Mouse (Mus musculus) limb, embryonic 12.5 days (tissue): ENCODE data around the gene Hacd2. TPM values are rescaled to one million over a fixed set of nuclear protein-coding genes. Genes with fewer than 3 reads are reported as not detected.

Source experiments
- ATAC-seq: fragments of 200-750 bp; cut with Nextera tagmentation; 2 replicates; pipeline ENCODE4 v1.8.0; 2017; ENCODE audit warnings: low read depth, moderate TSS enrichment; ENCODE audit not compliant: insufficient number of reproducible peaks, insufficient read depth, low FRiP score, low TSS enrichment
- H3K27ac ChIP-seq: fragments of 300-500 bp; sonication (generic); 2 replicates; pipeline ENCODE4 v1.5.1; 2016; ENCODE audit warnings: mild to moderate bottlenecking, moderate library complexity
- H3K27me3 ChIP-seq: fragments of 300-500 bp; sonication (generic); 2 replicates; pipeline ENCODE4 v1.6.1; 2016; ENCODE audit warnings: mild to moderate bottlenecking, moderate library complexity
- H3K36me3 ChIP-seq: fragments of 300-500 bp; sonication (generic); 2 replicates; pipeline ENCODE4 v1.6.1; 2016; ENCODE audit warnings: mild to moderate bottlenecking, moderate library complexity
- H3K4me1 ChIP-seq: fragments of 300-500 bp; sonication (generic); replicated peaks from 2 replicates; pipeline ENCODE4 v1.6.1; 2016
- H3K4me2 ChIP-seq: fragments of 300-500 bp; sonication (generic); 2 replicates; pipeline ENCODE4 v1.6.1; 2016; ENCODE audit warnings: mild to moderate bottlenecking, moderate library complexity
- H3K4me3 ChIP-seq: fragments of 300-500 bp; sonication (generic); replicated peaks from 2 replicates; pipeline ENCODE4 v1.5.1; 2016; ENCODE audit warnings: mild to moderate bottlenecking
- H3K9ac ChIP-seq: fragments of 300-500 bp; sonication (generic); replicated peaks from 2 replicates; pipeline ENCODE4 v1.6.1; 2016; ENCODE audit warnings: mild to moderate bottlenecking, moderate library complexity
- H3K9me3 ChIP-seq: fragments of 300-500 bp; sonication (generic); 2 replicates; pipeline ENCODE4 v1.6.1; 2016; ENCODE audit warnings: mild to moderate bottlenecking, moderate library complexity
- WGBS: fragments of 180-500 bp; shearing (Covaris S2); methylation state at CpG from one replicate; pipeline ENCODE4 v1.1.7; 2016; 5-methylcytosine and 5-hydroxymethylcytosine counted together
- polyA plus RNA-seq: library from polyadenylated mRNA; unstranded; fragments of >200 nt; fragmentation: Nextera tagmentation; extraction: Ambion mirVana; gene quantifications from 2 replicates; pipeline ENCODE4 v1.2.1, GENCODE M21; 2016

Hacd2 gene
- polyA plus RNA-seq, 1 experiment from 2014 or later: 57.9 TPM

- Histone ChIP-seq H3K27ac (no peak overlapping the region), H3K4me2 (no peak overlapping the region), H3K4me1 (no peaks in the 10 kb centered on the region; the same call in 1 of the 2 replicates), H3K36me3 (peaks cover 8% of the 10 kb centered on the region; the same call in 1 of the 2 replicates), H3K9me3 (no peaks in the 10 kb centered on the region), H3K9ac (no peak overlapping the region), H3K27me3 (no peaks in the 10 kb centered on the region), H3K4me3 (no peak overlapping the region)
- WGBS: 72% methylated on average over 1 of the region's 1 CpGs
- no peak for ATAC-seq
Measured at GRCm38 (mm10) chr16:35055194-35055506, 32.9 kb downstream of the Hacd2 start.

- Histone ChIP-seq H3K9ac (no peak overlapping the region), H3K4me1 (no peaks in the 10 kb centered on the region; the same call in 1 of the 2 replicates), H3K9me3 (no peaks in the 10 kb centered on the region), H3K36me3 (peaks cover 3% of the 10 kb centered on the region; the same call in 1 of the 2 replicates), H3K27me3 (no peaks in the 10 kb centered on the region), H3K4me2 (no peak overlapping the region), H3K27ac (no peak overlapping the region), H3K4me3 (no peak overlapping the region)
- ATAC-seq: no peak
- WGBS: 94% methylated on average over 1 of the region's 1 CpGs
Measured at GRCm38 (mm10) chr16:35055861-35056260, 33.6 kb downstream of the Hacd2 start.

GRCm38 (mm10) chr16:35056306-35056705 lies 34.1 kb downstream of the Hacd2 start:
- H3K4me1 ChIP-seq: no peaks in the 10 kb centered on the region; the same call in 1 of the 2 replicates
- no peak overlapping the region for H3K9ac ChIP-seq
- H3K4me3 ChIP-seq: no peak overlapping the region
- WGBS: 28% methylated on average over 5 of the region's 5 CpGs
- H3K4me2 ChIP-seq: no peak overlapping the region
- ATAC-seq: no peak
- no peaks in the 10 kb centered on the region for H3K9me3 ChIP-seq
- no peaks in the 10 kb centered on the region for H3K27me3 ChIP-seq
- H3K36me3 ChIP-seq: no peaks in the 10 kb centered on the region
- no peak overlapping the region for H3K27ac ChIP-seq

- Histone ChIP-seq H3K4me2 (no peak overlapping the region), H3K4me1 (no peaks in the 10 kb centered on the region; the same call in 1 of the 2 replicates), H3K9me3 (no peaks in the 10 kb centered on the region), H3K4me3 (no peak overlapping the region), H3K36me3 (no peaks in the 10 kb centered on the region), H3K27me3 (no peaks in the 10 kb centered on the region), H3K9ac (no peak overlapping the region), H3K27ac (no peak overlapping the region)
- no peak for ATAC-seq
- WGBS: 90% methylated on average over 3 of the region's 3 CpGs
Measured at GRCm38 (mm10) chr16:35056786-35057185, 34.6 kb downstream of the Hacd2 start.

GRCm38 (mm10) chr16:35061017-35061416 lies 38.8 kb downstream of the Hacd2 start:
- 59% methylated on average over 2 of the region's 2 CpGs for WGBS
- no peak overlapping the region for H3K4me3 ChIP-seq
- no peak overlapping the region for H3K4me2 ChIP-seq
- peaks cover 7% of the 10 kb centered on the region; the same call in 1 of the 2 replicates for H3K36me3 ChIP-seq
- H3K4me1 ChIP-seq: peaks cover 5% of the 10 kb centered on the region
- no peak overlapping the region for H3K9ac ChIP-seq
- ATAC-seq: no peak
- no peaks in the 10 kb centered on the region for H3K9me3 ChIP-seq
- no peak overlapping the region for H3K27ac ChIP-seq
- 0 out of 2 replicates have a peak, but pooled peaks cover 2% of the 10 kb centered on the region for H3K27me3 ChIP-seq

- no peak overlapping the region for H3K4me2 ChIP-seq
- no peaks in the 10 kb centered on the region for H3K9me3 ChIP-seq
- no peak overlapping the region for H3K9ac ChIP-seq
- H3K27ac ChIP-seq: no peak overlapping the region
- peaks cover 7% of the 10 kb centered on the region; the same call in 1 of the 2 replicates for H3K36me3 ChIP-seq
- no peak for ATAC-seq
- H3K27me3 ChIP-seq: 0 out of 2 replicates have a peak, but pooled peaks cover 2% of the 10 kb centered on the region
- peaks cover 17% of the 10 kb centered on the region for H3K4me1 ChIP-seq
- H3K4me3 ChIP-seq: no peak overlapping the region
- 75% methylated on average over 6 of the region's 6 CpGs for WGBS
Measured at GRCm38 (mm10) chr16:35065724-35066123, 43.5 kb downstream of the Hacd2 start.

GRCm38 (mm10) chr16:35067095-35067494 lies 44.9 kb downstream of the Hacd2 start:
- H3K4me2 ChIP-seq: no peak overlapping the region
- H3K9me3 ChIP-seq: no peaks in the 10 kb centered on the region
- H3K27me3 ChIP-seq: 0 out of 2 replicates have a peak, but pooled peaks cover 2% of the 10 kb centered on the region
- ATAC-seq: 0 out of 2 replicates have a peak, but pooled peaks have one; percentile 42
- no peak overlapping the region for H3K4me3 ChIP-seq
- H3K9ac ChIP-seq: no peak overlapping the region
- 30% methylated on average over 8 of the region's 8 CpGs for WGBS
- no peak overlapping the region for H3K27ac ChIP-seq
- H3K4me1 ChIP-seq: peaks cover 17% of the 10 kb centered on the region
- H3K36me3 ChIP-seq: peaks cover 7% of the 10 kb centered on the region; the same call in 1 of the 2 replicates

- Histone ChIP-seq H3K27me3 (0 out of 2 replicates have a peak, but pooled peaks cover 2% of the 10 kb centered on the region), H3K9me3 (no peaks in the 10 kb centered on the region), H3K4me3 (no peak overlapping the region), H3K9ac (no peak overlapping the region), H3K27ac (no peak overlapping the region), H3K4me1 (peaks cover 17% of the 10 kb centered on the region), H3K36me3 (peaks cover 4% of the 10 kb centered on the region; the same call in 1 of the 2 replicates), H3K4me2 (no peak overlapping the region)
- ATAC-seq: no peak
- WGBS: 84% methylated on average over 3 of the region's 3 CpGs
Measured at GRCm38 (mm10) chr16:35067631-35068030, 45.4 kb downstream of the Hacd2 start.

GRCm38 (mm10) chr16:35068886-35069285 lies 46.7 kb downstream of the Hacd2 start:
- H3K4me2 ChIP-seq: no peak overlapping the region
- 0 out of 2 replicates have a peak, but pooled peaks cover 2% of the 10 kb centered on the region for H3K27me3 ChIP-seq
- H3K36me3 ChIP-seq: peaks cover 4% of the 10 kb centered on the region; the same call in 1 of the 2 replicates
- H3K9ac ChIP-seq: no peak overlapping the region
- peaks cover 17% of the 10 kb centered on the region for H3K4me1 ChIP-seq
- H3K4me3 ChIP-seq: no peak overlapping the region
- no peaks in the 10 kb centered on the region for H3K9me3 ChIP-seq
- H3K27ac ChIP-seq: no peak overlapping the region
- no peak for ATAC-seq
- 90% methylated on average over 4 of the region's 4 CpGs for WGBS

- ATAC-seq: no peak
- Histone ChIP-seq H3K36me3 (peaks cover 17% of the 10 kb centered on the region), H3K4me3 (no peak overlapping the region), H3K27me3 (no peaks in the 10 kb centered on the region), H3K9ac (no peak overlapping the region), H3K9me3 (no peaks in the 10 kb centered on the region), H3K4me2 (no peak overlapping the region), H3K4me1 (no peaks in the 10 kb centered on the region), H3K27ac (no peak overlapping the region)
Measured at GRCm38 (mm10) chr16:35074436-35074835, 52.2 kb downstream of the Hacd2 start.

- Histone ChIP-seq H3K4me2 (no peak overlapping the region), H3K4me3 (no peak overlapping the region), H3K9ac (no peak overlapping the region), H3K27ac (no peak overlapping the region), H3K27me3 (no peaks in the 10 kb centered on the region), H3K4me1 (no peaks in the 10 kb centered on the region), H3K36me3 (peaks cover 17% of the 10 kb centered on the region), H3K9me3 (no peaks in the 10 kb centered on the region)
- ATAC-seq: no peak
- WGBS: 90% methylated on average over 3 of the region's 3 CpGs
Measured at GRCm38 (mm10) chr16:35075643-35076042, 53.4 kb downstream of the Hacd2 start.

- no peak for ATAC-seq
- no peaks in the 10 kb centered on the region for H3K4me1 ChIP-seq
- H3K27me3 ChIP-seq: no peaks in the 10 kb centered on the region
- H3K9me3 ChIP-seq: no peaks in the 10 kb centered on the region
- H3K4me2 ChIP-seq: no peak overlapping the region
- no peak overlapping the region for H3K27ac ChIP-seq
- H3K9ac ChIP-seq: no peak overlapping the region
- H3K4me3 ChIP-seq: no peak overlapping the region
- H3K36me3 ChIP-seq: peaks cover 14% of the 10 kb centered on the region; the same call in 1 of the 2 replicates
Measured at GRCm38 (mm10) chr16:35093500-35093899, 71.3 kb downstream of the Hacd2 start.
